Mouse (Mus musculus): Measurements from ENCODE around the gene Tnni2. TPM values are rescaled to one million over a fixed set of nuclear protein-coding genes. Genes with fewer than 3 reads are reported as not detected.

Gene Tnni2
- polyA plus RNA-seq, 1 experiment from 2014 or later, result 0.73 TPM

- H3K27me3 ChIP-seq, result no peaks in the 10 kb centered on the region
- no peaks in the 10 kb centered on the region for H3K36me3 ChIP-seq
- H3K4me2 ChIP-seq (replicated peaks), result no peak overlapping the region
- H3K9me3 ChIP-seq, result no peaks in the 10 kb centered on the region
- no peak for ATAC-seq (replicated peaks)
- no peak overlapping the region for H3K4me3 ChIP-seq
- no peak overlapping the region for H3K27ac ChIP-seq (replicated peaks)
- H3K9ac ChIP-seq (replicated peaks), result no peak overlapping the region
- peaks cover 19% of the 10 kb centered on the region for H3K4me1 ChIP-seq
Observed at GRCm38 (mm10) chr7:142479307-142479706, 37.7 kb downstream of the Tnni2 start.

- no peaks in the 10 kb centered on the region for H3K9me3 ChIP-seq
- no peaks in the 10 kb centered on the region for H3K27me3 ChIP-seq
- H3K4me3 ChIP-seq, result no peak overlapping the region
- no peak overlapping the region for H3K4me2 ChIP-seq (replicated peaks)
- H3K4me1 ChIP-seq, result peaks cover 19% of the 10 kb centered on the region
- WGBS, result 88% methylated on average over 3 of the region's 3 CpGs
- no peaks in the 10 kb centered on the region for H3K36me3 ChIP-seq
- no peak overlapping the region for H3K9ac ChIP-seq (replicated peaks)
- ATAC-seq (replicated peaks), result no peak
- no peak overlapping the region for H3K27ac ChIP-seq (replicated peaks)
Observed at GRCm38 (mm10) chr7:142479886-142480285, 38.3 kb downstream of the Tnni2 start.

- Histone ChIP-seq H3K4me3 (no peak overlapping the region), H3K4me1 (peaks cover 19% of the 10 kb centered on the region), H3K27ac (replicated peaks) (no peak overlapping the region), H3K9ac (replicated peaks) (no peak overlapping the region), H3K36me3 (no peaks in the 10 kb centered on the region), H3K27me3 (no peaks in the 10 kb centered on the region), H3K9me3 (no peaks in the 10 kb centered on the region), H3K4me2 (replicated peaks) (no peak overlapping the region)
- no peak for ATAC-seq (replicated peaks)
- 93% methylated on average over 3 of the region's 3 CpGs for WGBS
Observed at GRCm38 (mm10) chr7:142480661-142481060, 39.1 kb downstream of the Tnni2 start.

GRCm38 (mm10) chr7:142481186-142481567 is 39.6 kb downstream of the Tnni2 start:
- peak overlapping the region; percentile 60 for H3K4me2 ChIP-seq (replicated peaks)
- no peaks in the 10 kb centered on the region for H3K36me3 ChIP-seq
- peak overlapping the region; percentile 80 for H3K27ac ChIP-seq (replicated peaks)
- peak overlapping the region; percentile 30; the same call in 1 of the 2 replicates for H3K4me3 ChIP-seq
- 15% methylated on average over 5 of the region's 5 CpGs for WGBS
- H3K27me3 ChIP-seq, result no peaks in the 10 kb centered on the region
- H3K9ac ChIP-seq (replicated peaks), result peak overlapping the region; percentile 47
- H3K4me1 ChIP-seq, result peaks cover 19% of the 10 kb centered on the region
- no peaks in the 10 kb centered on the region for H3K9me3 ChIP-seq
- ATAC-seq (replicated peaks), result no peak

GRCm38 (mm10) chr7:142481568-142482255 is 40.1 kb downstream of the Tnni2 start:
- under 1% methylated on average over 22 of the region's 22 CpGs for WGBS
- Histone ChIP-seq H3K9me3 (no peaks in the 10 kb centered on the region), H3K9ac (replicated peaks) (peak overlapping the region; percentile 47), H3K4me1 (peaks cover 20% of the 10 kb centered on the region), H3K4me3 (peak overlapping the region; percentile 30), H3K4me2 (replicated peaks) (peak overlapping the region; percentile 60), H3K36me3 (no peaks in the 10 kb centered on the region), H3K27ac (replicated peaks) (peak overlapping the region; percentile 80), H3K27me3 (no peaks in the 10 kb centered on the region)
- peak; percentile 70 for ATAC-seq (replicated peaks)

- Histone ChIP-seq H3K9ac (replicated peaks) (0 out of 2 replicates have a peak overlapping the region, but pooled peaks have one; percentile 47), H3K27ac (replicated peaks) (peak overlapping the region; percentile 80), H3K4me1 (peaks cover 26% of the 10 kb centered on the region), H3K27me3 (no peaks in the 10 kb centered on the region), H3K9me3 (no peaks in the 10 kb centered on the region), H3K36me3 (no peaks in the 10 kb centered on the region), H3K4me2 (replicated peaks) (peak overlapping the region; percentile 60; the same call in 1 of the 2 replicates), H3K4me3 (no peak overlapping the region)
- WGBS, result 16% methylated on average over 6 of the region's 6 CpGs
- peak; percentile 41 for ATAC-seq (replicated peaks)
Observed at GRCm38 (mm10) chr7:142482256-142482609, 40.6 kb downstream of the Tnni2 start.

GRCm38 (mm10) chr7:142483136-142483535 is 41.5 kb downstream of the Tnni2 start:
- no peak overlapping the region for H3K9ac ChIP-seq (replicated peaks)
- peak overlapping the region; percentile 80 for H3K27ac ChIP-seq (replicated peaks)
- H3K4me2 ChIP-seq (replicated peaks), result no peak overlapping the region
- no peak for ATAC-seq (replicated peaks)
- no peaks in the 10 kb centered on the region for H3K27me3 ChIP-seq
- WGBS, result 43% methylated on average over 11 of the region's 11 CpGs
- peaks cover 30% of the 10 kb centered on the region for H3K4me1 ChIP-seq
- no peak overlapping the region for H3K4me3 ChIP-seq
- H3K9me3 ChIP-seq, result no peaks in the 10 kb centered on the region
- H3K36me3 ChIP-seq, result no peaks in the 10 kb centered on the region

GRCm38 (mm10) chr7:142484780-142485179 is 43.2 kb downstream of the Tnni2 start:
- Histone ChIP-seq H3K9me3 (no peaks in the 10 kb centered on the region), H3K9ac (replicated peaks) (no peak overlapping the region), H3K4me3 (no peak overlapping the region), H3K36me3 (no peaks in the 10 kb centered on the region), H3K27ac (replicated peaks) (no peak overlapping the region), H3K4me1 (peaks cover 30% of the 10 kb centered on the region), H3K27me3 (no peaks in the 10 kb centered on the region), H3K4me2 (replicated peaks) (no peak overlapping the region)
- ATAC-seq (replicated peaks), result no peak
- 82% methylated on average over 12 of the region's 12 CpGs for WGBS

GRCm38 (mm10) chr7:142486751-142487162 is 45.1 kb downstream of the Tnni2 start:
- Histone ChIP-seq H3K36me3 (no peaks in the 10 kb centered on the region), H3K27me3 (no peaks in the 10 kb centered on the region), H3K4me2 (replicated peaks) (no peak overlapping the region), H3K9ac (replicated peaks) (no peak overlapping the region), H3K9me3 (no peaks in the 10 kb centered on the region), H3K4me1 (peaks cover 22% of the 10 kb centered on the region), H3K27ac (replicated peaks) (no peak overlapping the region; the same call in 1 of the 2 replicates), H3K4me3 (no peak overlapping the region)
- 80% methylated on average over 8 of the region's 8 CpGs for WGBS
- no peak for ATAC-seq (replicated peaks)

- Histone ChIP-seq H3K9ac (replicated peaks) (no peak overlapping the region), H3K9me3 (no peaks in the 10 kb centered on the region), H3K4me1 (peaks cover 16% of the 10 kb centered on the region), H3K36me3 (no peaks in the 10 kb centered on the region), H3K27ac (replicated peaks) (peak overlapping the region; percentile 12; the same call in 1 of the 2 replicates), H3K4me2 (replicated peaks) (0 out of 2 replicates have a peak overlapping the region, but pooled peaks have one; percentile 16), H3K27me3 (no peaks in the 10 kb centered on the region), H3K4me3 (no peak overlapping the region)
- ATAC-seq (replicated peaks), result peak; percentile 65
- WGBS, result 11% methylated on average over 9 of the region's 9 CpGs
Observed at GRCm38 (mm10) chr7:142487341-142487859, 45.8 kb downstream of the Tnni2 start.

GRCm38 (mm10) chr7:142488053-142488452 is 46.4 kb downstream of the Tnni2 start:
- Histone ChIP-seq H3K9ac (replicated peaks) (no peak overlapping the region), H3K9me3 (no peaks in the 10 kb centered on the region), H3K27ac (replicated peaks) (no peak overlapping the region), H3K4me3 (no peak overlapping the region), H3K4me2 (replicated peaks) (no peak overlapping the region), H3K4me1 (peaks cover 11% of the 10 kb centered on the region), H3K27me3 (no peaks in the 10 kb centered on the region), H3K36me3 (no peaks in the 10 kb centered on the region)
- no peak for ATAC-seq (replicated peaks)
- WGBS, result 79% methylated on average over 3 of the region's 3 CpGs

- no peak for ATAC-seq (replicated peaks)
- WGBS, result 85% methylated on average over 8 of the region's 8 CpGs
- Histone ChIP-seq H3K4me1 (no peaks in the 10 kb centered on the region), H3K27ac (replicated peaks) (no peak overlapping the region), H3K4me3 (no peak overlapping the region), H3K27me3 (no peaks in the 10 kb centered on the region), H3K9ac (replicated peaks) (no peak overlapping the region), H3K4me2 (replicated peaks) (no peak overlapping the region), H3K36me3 (no peaks in the 10 kb centered on the region), H3K9me3 (no peaks in the 10 kb centered on the region)
Observed at GRCm38 (mm10) chr7:142493535-142493934, 51.9 kb downstream of the Tnni2 start.

Measured in forebrain, embryonic 15.5 days (tissue).